Mouse (Mus musculus): ENCODE measurements around the gene Msmp.

- TF ChIP-seq CTCF (IDR thresholded peaks at IDR 0.05; ENCODE audit: borderline replicate concordance, extremely low read depth, insufficient read depth, insufficient read length), result no peak
- no peak for TF ChIP-seq POLR2A (IDR thresholded peaks at IDR 0.05; ENCODE audit: borderline replicate concordance, extremely low read depth, insufficient read depth, insufficient read length, poor library complexity, severe bottlenecking)
These were observed 8.9 kb downstream of the Msmp start for GRCm38 (mm10) chr4:43575356-43575755.

Measured in brain, embryonic 14.5 days (tissue).